Mouse (Mus musculus): ENCODE measurements around the gene Pik3c2b. TPM values are rescaled to one million over a fixed set of nuclear protein-coding genes. Genes with fewer than 3 reads are reported as not detected.
"Not testable (repeated sequence)": the region's sequence is repeated elsewhere in the genome, so short reads cannot be mapped to it uniquely, and the experiment has no call there.

Gene Pik3c2b
- polyA plus RNA-seq, 1 experiment from 2014 or later: 6.4 TPM

DNA sequence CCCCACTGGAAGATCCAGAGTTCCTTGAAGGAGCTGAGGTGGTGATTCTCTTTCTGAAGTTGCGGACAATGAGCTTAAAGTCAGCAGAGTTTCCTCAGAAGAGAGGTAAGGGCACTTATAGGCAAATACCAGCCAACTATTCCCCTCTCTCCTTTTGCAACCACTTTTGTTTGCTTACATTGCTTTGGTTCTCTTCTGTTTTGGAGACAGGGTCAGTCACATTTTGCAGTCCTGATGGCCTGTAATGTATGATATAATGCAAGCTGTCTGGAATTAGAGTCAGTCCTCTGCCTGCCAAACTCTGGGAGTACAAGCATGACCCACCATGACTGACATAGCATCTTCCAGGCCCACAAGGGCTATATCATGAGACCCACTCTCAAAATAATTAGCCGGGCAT is 18.3 kb upstream of the Pik3c2b start:
- Histone ChIP-seq H3K36me3 (ENCODE audit: control insufficient read depth, insufficient read depth, low read length) (no peaks in the 10 kb centered on the region), H3K9me3 (ENCODE audit: control insufficient read depth, low read length) (no peaks in the 10 kb centered on the region), H3K4me3 (ENCODE audit: low read depth, low read length) (no peak overlapping the region), H3K27ac (replicated peaks; ENCODE audit: low read depth, low read length) (no peak overlapping the region), H3K4me2 (ENCODE audit: low read depth, severe bottlenecking) (no peak overlapping the region), H3K9ac (ENCODE audit: low read length) (no peak overlapping the region), H3K27me3 (ENCODE audit: control insufficient read depth, insufficient read depth, low read length) (no peaks in the 10 kb centered on the region), H3K4me1 (ENCODE audit: control insufficient read depth, insufficient read depth, low read length) (no peaks in the 10 kb centered on the region)
- WGBS: 94% methylated on average over 2 of the region's 2 CpGs
- ATAC-seq (ENCODE audit: insufficient number of reproducible peaks, low FRiP score, low TSS enrichment, low read depth) (no peak), DNase-seq (ENCODE audit: low spot score) (no peak)

DNA sequence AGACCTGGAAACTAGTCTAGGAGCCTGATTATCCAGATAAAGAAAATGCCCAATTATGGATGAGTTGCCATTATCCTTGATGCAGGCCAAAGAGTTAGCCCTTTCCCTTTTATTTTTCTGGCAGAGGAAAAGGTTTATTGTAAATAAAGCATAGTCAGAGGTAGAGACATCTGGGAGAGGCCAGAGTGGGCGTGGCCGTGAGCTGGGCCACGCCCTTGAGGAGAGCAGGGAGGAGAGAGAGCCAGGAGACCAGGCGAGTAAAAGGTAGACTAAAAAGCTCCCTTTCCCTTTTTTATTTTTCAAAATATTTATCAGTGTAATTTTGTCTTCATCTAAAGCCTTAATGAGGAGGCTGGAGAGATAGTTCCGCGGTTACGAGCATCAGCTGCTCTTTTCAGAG is 17.5 kb upstream of the Pik3c2b start:
- Histone ChIP-seq H3K9ac (ENCODE audit: low read length) (no peak overlapping the region), H3K27ac (replicated peaks; ENCODE audit: low read depth, low read length) (no peak overlapping the region), H3K4me3 (ENCODE audit: low read depth, low read length) (no peak overlapping the region), H3K9me3 (ENCODE audit: control insufficient read depth, low read length) (no peaks in the 10 kb centered on the region), H3K4me1 (ENCODE audit: control insufficient read depth, insufficient read depth, low read length) (no peaks in the 10 kb centered on the region), H3K36me3 (ENCODE audit: control insufficient read depth, insufficient read depth, low read length) (no peaks in the 10 kb centered on the region), H3K4me2 (ENCODE audit: low read depth, severe bottlenecking) (no peak overlapping the region), H3K27me3 (ENCODE audit: control insufficient read depth, insufficient read depth, low read length) (no peaks in the 10 kb centered on the region)
- ATAC-seq (ENCODE audit: insufficient number of reproducible peaks, low FRiP score, low TSS enrichment, low read depth): no peak
- DNase-seq (ENCODE audit: low spot score): no peak
- WGBS: 36% methylated on average over 7 of the region's 7 CpGs

DNA sequence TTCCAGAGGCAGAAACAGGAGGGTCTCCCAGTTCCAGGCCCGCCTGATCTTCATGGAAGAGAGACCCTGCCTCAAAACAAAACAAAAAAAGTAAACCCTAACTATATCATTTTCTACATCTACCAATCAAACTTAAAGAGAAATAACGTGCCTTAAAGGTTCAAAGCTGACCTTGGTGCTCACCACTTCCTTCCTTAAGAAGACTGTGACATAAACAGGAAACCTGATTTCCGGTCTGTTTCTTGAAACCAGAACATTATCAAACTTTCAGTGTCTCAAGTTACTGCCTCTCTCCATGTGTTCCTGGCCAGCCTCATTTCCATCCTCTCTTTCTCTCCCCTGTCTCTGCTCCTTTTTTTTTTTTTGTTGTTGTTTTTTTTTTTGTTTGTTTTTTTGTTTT is 15.7 kb upstream of the Pik3c2b start:
- Histone ChIP-seq H3K27me3 (ENCODE audit: control insufficient read depth, insufficient read depth, low read length) (no peaks in the 10 kb centered on the region), H3K4me3 (ENCODE audit: low read depth, low read length) (no peak overlapping the region), H3K27ac (replicated peaks; ENCODE audit: low read depth, low read length) (no peak overlapping the region), H3K9ac (ENCODE audit: low read length) (no peak overlapping the region), H3K36me3 (ENCODE audit: control insufficient read depth, insufficient read depth, low read length) (no peaks in the 10 kb centered on the region), H3K4me1 (ENCODE audit: control insufficient read depth, insufficient read depth, low read length) (no peaks in the 10 kb centered on the region), H3K9me3 (ENCODE audit: control insufficient read depth, low read length) (no peaks in the 10 kb centered on the region), H3K4me2 (ENCODE audit: low read depth, severe bottlenecking) (no peak overlapping the region)
- WGBS: 84% methylated on average over 3 of the region's 3 CpGs
- ATAC-seq (ENCODE audit: insufficient number of reproducible peaks, low FRiP score, low TSS enrichment, low read depth): no peak
- DNase-seq (ENCODE audit: low spot score): no peak

DNA sequence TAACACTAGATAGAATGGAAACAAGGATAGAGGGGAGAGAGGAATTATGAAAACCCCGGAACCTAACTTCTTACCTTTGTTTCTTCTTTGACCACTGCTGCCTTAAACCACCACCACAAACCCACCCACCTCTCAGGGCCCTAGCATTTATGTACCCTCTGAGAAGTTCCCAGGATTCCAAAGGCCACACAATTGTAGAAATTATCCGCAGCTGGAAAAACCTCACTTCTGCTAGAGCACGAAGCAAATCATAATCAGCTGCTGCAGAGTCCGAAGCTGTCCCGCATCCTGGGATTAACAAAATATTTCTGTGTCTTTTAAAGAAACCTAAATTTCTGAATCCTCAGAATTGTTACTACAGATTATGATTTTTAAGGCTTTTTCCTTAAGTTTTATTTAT is 15.0 kb upstream of the Pik3c2b start, which contains the start of gene Mdm4:
Gene Mdm4 (minus strand): TSS at position 101 of the 400 bp plus-strand sequence.
- H3K27ac ChIP-seq (replicated peaks; ENCODE audit: low read depth, low read length): no peak within 1 kb of the TSS
- H3K36me3 ChIP-seq (ENCODE audit: control insufficient read depth, insufficient read depth, low read length): no peaks in the 10 kb centered on the region
- ATAC-seq (ENCODE audit: insufficient number of reproducible peaks, low FRiP score, low TSS enrichment, low read depth) (no peak), DNase-seq (ENCODE audit: low spot score) (no peak)
- no peaks in the 10 kb centered on the region for H3K4me1 ChIP-seq (ENCODE audit: control insufficient read depth, insufficient read depth, low read length)
- H3K4me3 ChIP-seq (ENCODE audit: low read depth, low read length): no peak within 1 kb of the TSS
- H3K9ac ChIP-seq (ENCODE audit: low read length): no peak within 1 kb of the TSS
- no peaks in the 10 kb centered on the region for H3K27me3 ChIP-seq (ENCODE audit: control insufficient read depth, insufficient read depth, low read length)
- no peaks in the 10 kb centered on the region for H3K9me3 ChIP-seq (ENCODE audit: control insufficient read depth, low read length)
- WGBS: 93% methylated on average over 5 of the region's 5 CpGs
- H3K4me2 ChIP-seq (ENCODE audit: low read depth, severe bottlenecking): no peak within 1 kb of the TSS

DNA sequence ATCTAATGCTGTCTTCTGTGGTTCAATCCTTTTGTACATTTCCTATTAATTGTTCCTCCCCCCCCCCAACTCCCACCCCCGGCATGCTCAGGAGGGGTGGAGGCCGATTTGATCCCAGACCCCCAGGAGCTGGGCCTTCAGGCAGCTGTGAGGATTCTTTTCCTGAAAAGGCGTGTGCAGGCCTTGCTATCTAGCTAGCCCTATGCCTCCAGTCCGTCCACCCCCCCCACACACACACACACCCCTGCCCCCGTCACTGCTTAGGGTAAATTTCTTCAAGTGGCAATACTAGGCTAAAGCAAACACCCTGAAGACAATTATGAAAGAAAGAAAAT is 12.5 kb upstream of the Pik3c2b start:
- WGBS: 10% methylated on average over 5 of the region's 5 CpGs
- H3K36me3 ChIP-seq (ENCODE audit: control insufficient read depth, insufficient read depth, low read length): no peaks in the 10 kb centered on the region
- peak overlapping the region; percentile 49 for H3K4me3 ChIP-seq (ENCODE audit: low read depth, low read length)
- H3K9ac ChIP-seq (ENCODE audit: low read length): peak overlapping the region; percentile 31; the same call in 1 of the 2 replicates
- no peaks in the 10 kb centered on the region for H3K4me1 ChIP-seq (ENCODE audit: control insufficient read depth, insufficient read depth, low read length)
- no peak overlapping the region for H3K27ac ChIP-seq (replicated peaks; ENCODE audit: low read depth, low read length)
- peak; percentile 19; the same call in 1 of the 2 replicates for ATAC-seq (ENCODE audit: insufficient number of reproducible peaks, low FRiP score, low TSS enrichment, low read depth)
- H3K27me3 ChIP-seq (ENCODE audit: control insufficient read depth, insufficient read depth, low read length): no peaks in the 10 kb centered on the region
- H3K9me3 ChIP-seq (ENCODE audit: control insufficient read depth, low read length): no peaks in the 10 kb centered on the region
- H3K4me2 ChIP-seq (ENCODE audit: low read depth, severe bottlenecking): peak overlapping the region; percentile 36
- DNase-seq (ENCODE audit: low spot score): no peak

DNA sequence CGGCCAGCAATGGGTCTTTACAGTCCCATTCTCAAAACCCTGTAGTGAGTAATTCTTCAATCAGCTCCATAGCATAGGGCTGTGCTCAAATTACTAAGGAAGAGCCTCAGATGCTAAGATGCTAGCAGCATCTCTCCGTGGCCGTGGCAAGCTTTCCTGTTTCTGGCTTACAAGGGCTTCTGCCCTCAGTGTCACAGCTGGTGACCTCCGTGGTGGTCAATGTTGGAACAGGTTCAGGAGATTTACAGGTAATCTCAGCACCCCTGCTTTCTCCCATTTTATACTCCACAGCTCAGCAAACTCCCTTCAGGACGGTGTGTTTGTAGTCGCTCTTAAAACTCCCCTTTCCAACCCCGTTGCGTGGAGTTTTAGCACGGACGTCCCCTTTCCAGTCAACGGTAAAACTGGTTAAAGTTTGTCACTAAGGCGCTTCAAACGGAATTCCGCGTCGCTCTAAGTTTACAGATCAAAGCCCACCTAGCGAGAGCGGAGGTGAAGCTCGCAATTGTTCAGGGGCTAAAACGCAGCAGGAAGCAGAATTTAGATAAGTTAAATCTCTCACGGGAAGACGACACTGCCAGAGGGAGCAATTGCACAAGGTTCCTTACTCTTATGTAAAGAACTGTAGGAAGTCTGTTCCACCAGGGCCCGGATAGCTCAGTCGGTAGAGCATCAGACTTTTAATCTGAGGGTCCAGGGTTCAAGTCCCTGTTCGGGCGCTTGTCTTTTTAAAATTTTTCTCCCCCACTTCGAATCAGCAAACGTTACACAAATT is 12.0 kb upstream of the Pik3c2b start:
- Histone ChIP-seq H3K27me3 (ENCODE audit: control insufficient read depth, insufficient read depth, low read length) (no peaks in the 10 kb centered on the region), H3K27ac (replicated peaks; ENCODE audit: low read depth, low read length) (no peak overlapping the region), H3K4me2 (ENCODE audit: low read depth, severe bottlenecking) (peak overlapping the region; percentile 36), H3K4me1 (ENCODE audit: control insufficient read depth, insufficient read depth, low read length) (no peaks in the 10 kb centered on the region), H3K36me3 (ENCODE audit: control insufficient read depth, insufficient read depth, low read length) (no peaks in the 10 kb centered on the region), H3K9ac (ENCODE audit: low read length) (peak overlapping the region; percentile 31), H3K4me3 (ENCODE audit: low read depth, low read length) (peak overlapping the region; percentile 49), H3K9me3 (ENCODE audit: control insufficient read depth, low read length) (no peaks in the 10 kb centered on the region)
- ATAC-seq (ENCODE audit: insufficient number of reproducible peaks, low FRiP score, low TSS enrichment, low read depth) (peak; percentile 71), DNase-seq (ENCODE audit: low spot score) (peak; percentile 89)
- 1% methylated on average over 28 of the region's 28 CpGs for WGBS

DNA sequence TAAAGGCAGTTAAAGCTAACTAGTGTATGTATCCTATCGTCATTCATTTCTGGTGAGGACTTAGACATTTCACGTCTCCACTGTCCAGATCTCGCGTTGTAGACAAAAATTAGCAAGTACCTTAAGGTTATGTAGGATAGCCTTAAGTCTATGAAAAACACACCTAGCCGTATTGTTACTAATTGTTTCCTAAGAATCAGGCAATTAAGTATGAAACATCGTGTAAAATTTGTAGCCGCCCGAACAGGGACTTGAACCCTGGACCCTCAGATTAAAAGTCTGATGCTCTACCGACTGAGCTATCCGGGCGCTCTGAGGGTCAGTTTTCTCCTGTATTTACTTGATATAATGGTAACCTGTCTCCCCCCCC is 11.4 kb upstream of the Pik3c2b start:
- H3K4me1 ChIP-seq (ENCODE audit: control insufficient read depth, insufficient read depth, low read length): no peaks in the 10 kb centered on the region
- 2% methylated on average over 11 of the region's 11 CpGs for WGBS
- no peaks in the 10 kb centered on the region for H3K36me3 ChIP-seq (ENCODE audit: control insufficient read depth, insufficient read depth, low read length)
- no peaks in the 10 kb centered on the region for H3K27me3 ChIP-seq (ENCODE audit: control insufficient read depth, insufficient read depth, low read length)
- H3K9ac ChIP-seq (ENCODE audit: low read length): no peak overlapping the region
- H3K9me3 ChIP-seq (ENCODE audit: control insufficient read depth, low read length): no peaks in the 10 kb centered on the region
- DNase-seq (ENCODE audit: low spot score): peak; percentile 74
- H3K27ac ChIP-seq (replicated peaks; ENCODE audit: low read depth, low read length): no peak overlapping the region
- peak overlapping the region; percentile 49 for H3K4me3 ChIP-seq (ENCODE audit: low read depth, low read length)
- peak overlapping the region; percentile 32; the same call in 1 of the 2 replicates for H3K4me2 ChIP-seq (ENCODE audit: low read depth, severe bottlenecking)
- peak; percentile 57; the same call in 1 of the 2 replicates for ATAC-seq (ENCODE audit: insufficient number of reproducible peaks, low FRiP score, low TSS enrichment, low read depth)

DNA sequence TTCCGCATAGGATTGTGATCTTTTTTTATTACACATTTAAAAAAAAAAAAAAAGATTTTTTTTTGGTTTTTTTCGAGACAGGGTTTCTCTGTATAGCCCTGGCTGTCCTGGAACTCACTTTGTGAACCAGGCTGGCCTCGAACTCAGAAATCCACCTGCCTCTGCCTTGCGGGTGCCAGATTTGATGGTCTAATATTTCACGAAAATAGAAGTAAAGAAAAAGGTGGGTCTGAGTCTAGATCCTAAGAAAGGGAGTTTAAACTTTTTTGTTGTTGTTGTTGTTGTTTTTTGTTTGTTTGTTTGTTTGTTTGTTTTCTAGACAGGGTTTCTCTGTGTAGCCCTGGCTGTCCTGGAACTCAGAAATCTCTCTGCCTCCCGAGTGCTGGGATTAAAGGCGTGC is 10.8 kb upstream of the Pik3c2b start:
- H3K27ac ChIP-seq (replicated peaks; ENCODE audit: low read depth, low read length); H3K4me2 ChIP-seq (ENCODE audit: low read depth, severe bottlenecking); H3K4me1 ChIP-seq (ENCODE audit: control insufficient read depth, insufficient read depth, low read length); DNase-seq (ENCODE audit: low spot score); H3K4me3 ChIP-seq (ENCODE audit: low read depth, low read length); H3K9ac ChIP-seq (ENCODE audit: low read length); ATAC-seq (ENCODE audit: insufficient number of reproducible peaks, low FRiP score, low TSS enrichment, low read depth); H3K27me3 ChIP-seq (ENCODE audit: control insufficient read depth, insufficient read depth, low read length); H3K36me3 ChIP-seq (ENCODE audit: control insufficient read depth, insufficient read depth, low read length); H3K9me3 ChIP-seq (ENCODE audit: control insufficient read depth, low read length): not testable (repeated sequence)
- whole genome bisulfite sequencing: 69% methylated on average over 7 of the region's 7 CpGs

DNA sequence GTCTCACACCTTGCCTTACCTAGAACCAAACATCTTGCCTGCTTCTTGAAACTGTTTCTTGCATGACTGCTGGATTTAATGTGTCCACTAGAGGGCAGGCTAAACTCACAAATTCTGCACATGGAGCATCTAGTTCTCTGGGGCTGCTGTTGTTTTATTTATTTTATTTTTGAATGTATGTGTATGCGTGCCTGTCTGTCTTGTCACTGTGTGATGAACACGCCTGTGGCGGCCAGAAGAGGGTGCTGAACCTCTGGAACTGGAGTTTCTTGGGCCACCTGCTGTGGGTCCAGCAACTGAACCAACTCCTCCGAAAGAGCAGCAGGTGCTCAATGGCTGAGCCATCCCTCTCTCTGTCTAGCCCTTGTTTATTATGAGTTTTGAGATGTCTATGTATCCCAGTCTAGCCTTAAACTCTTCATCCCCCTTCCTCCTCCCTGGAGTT is 5.9 kb upstream of the Pik3c2b start:
- H3K27me3 ChIP-seq (ENCODE audit: control insufficient read depth, insufficient read depth, low read length): no peaks in the 10 kb centered on the region
- H3K4me3 ChIP-seq (ENCODE audit: low read depth, low read length): no peak overlapping the region
- no peak overlapping the region for H3K4me2 ChIP-seq (ENCODE audit: low read depth, severe bottlenecking)
- H3K4me1 ChIP-seq (ENCODE audit: control insufficient read depth, insufficient read depth, low read length): no peaks in the 10 kb centered on the region
- DNase-seq (ENCODE audit: low spot score) (peak; percentile 76), ATAC-seq (ENCODE audit: insufficient number of reproducible peaks, low FRiP score, low TSS enrichment, low read depth) (peak; percentile 67; the same call in 1 of the 2 replicates)
- no peak overlapping the region for H3K9ac ChIP-seq (ENCODE audit: low read length)
- no peak overlapping the region for H3K27ac ChIP-seq (replicated peaks; ENCODE audit: low read depth, low read length)
- 24% methylated on average over 4 of the region's 4 CpGs for WGBS
- H3K36me3 ChIP-seq (ENCODE audit: control insufficient read depth, insufficient read depth, low read length): no peaks in the 10 kb centered on the region
- no peaks in the 10 kb centered on the region for H3K9me3 ChIP-seq (ENCODE audit: control insufficient read depth, low read length)

Data from limb, embryonic 11.5 days (tissue).